Mouse (Mus musculus): Measurements from ENCODE around the gene Zfp90. TPM values are rescaled to one million over a fixed set of nuclear protein-coding genes. Genes with fewer than 3 reads are reported as not detected.

The Zfp90 gene
- total RNA-seq, 2 experiments from 2014 or later, result 1.2 to 1.7 TPM

- no peak overlapping the region for H3K4me3 ChIP-seq
- intact Hi-C loops (cut with DNase I), result no loop called here
- DNase-seq, result no peak
- TF ChIP-seq CTCF (IDR thresholded peaks at IDR 0.05), result no peak
- H3K27ac ChIP-seq, result no peak overlapping the region
Measured at GRCm38 (mm10) chr8:106440146-106440545, 25.0 kb downstream of the Zfp90 start.

- no peak for TF ChIP-seq CTCF (IDR thresholded peaks at IDR 0.05)
- Histone ChIP-seq H3K27ac (no peak overlapping the region), H3K4me3 (no peak overlapping the region)
- intact Hi-C loops (cut with DNase I), result no loop called here
- DNase-seq, result no peak
Measured at GRCm38 (mm10) chr8:106442740-106443139, 27.6 kb downstream of the Zfp90 start.

- no peak for DNase-seq
- TF ChIP-seq CTCF (IDR thresholded peaks at IDR 0.05), result no peak
- Histone ChIP-seq H3K4me3 (no peak overlapping the region), H3K27ac (no peak overlapping the region)
- intact Hi-C loops (cut with DNase I), result no loop called here
Measured at GRCm38 (mm10) chr8:106451301-106452085, 36.4 kb downstream of the Zfp90 start.

- intact Hi-C loops (cut with DNase I), result no loop called here
- no peak for DNase-seq
- TF ChIP-seq CTCF (IDR thresholded peaks at IDR 0.05), result no peak
- H3K4me3 ChIP-seq, result no peak overlapping the region
- no peak overlapping the region for H3K27ac ChIP-seq
Measured at GRCm38 (mm10) chr8:106452701-106453481, 37.8 kb downstream of the Zfp90 start.

GRCm38 (mm10) chr8:106454036-106454435 is 38.9 kb downstream of the Zfp90 start:
- TF ChIP-seq CTCF (IDR thresholded peaks at IDR 0.05), result no peak
- H3K27ac ChIP-seq, result no peak overlapping the region
- no peak overlapping the region for H3K4me3 ChIP-seq
- intact Hi-C loops (cut with DNase I), result no loop called here
- no peak for DNase-seq

GRCm38 (mm10) chr8:106462131-106462530 is 47.0 kb downstream of the Zfp90 start:
- no peak for TF ChIP-seq CTCF (IDR thresholded peaks at IDR 0.05)
- intact Hi-C loops (cut with DNase I), result no loop called here
- DNase-seq, result no peak
- Histone ChIP-seq H3K4me3 (no peak overlapping the region), H3K27ac (no peak overlapping the region)

GRCm38 (mm10) chr8:106463795-106464194 is 48.7 kb downstream of the Zfp90 start:
- DNase-seq, result no peak
- intact Hi-C loops (cut with DNase I), result no loop called here
- Histone ChIP-seq H3K27ac (no peak overlapping the region), H3K4me3 (no peak overlapping the region)
- TF ChIP-seq CTCF (IDR thresholded peaks at IDR 0.05), result no peak

- DNase-seq, result no peak
- H3K4me3 ChIP-seq, result no peak overlapping the region
- TF ChIP-seq CTCF (IDR thresholded peaks at IDR 0.05), result no peak
- intact Hi-C loops (cut with DNase I), result no loop called here
- no peak overlapping the region for H3K27ac ChIP-seq
Measured at GRCm38 (mm10) chr8:106469485-106469884, 54.4 kb downstream of the Zfp90 start.

- DNase-seq, result no peak
- intact Hi-C loops (cut with DNase I), result no loop called here
- no peak overlapping the region for H3K4me3 ChIP-seq
- H3K27ac ChIP-seq, result no peak overlapping the region
- no peak for TF ChIP-seq CTCF (IDR thresholded peaks at IDR 0.05)
Measured at GRCm38 (mm10) chr8:106474001-106474400, 58.9 kb downstream of the Zfp90 start.

Other genes with a start within 250 kb of the Zfp90 start
- gene Slc7a6, start 246.5 kb upstream of the Zfp90 start, total RNA-seq (2021), result 10 to 100 TPM; 10.5 to 11.5 TPM
- gene Slc7a6os, start 204.4 kb upstream of the Zfp90 start, total RNA-seq (2021), result 1 to 10 TPM; 9.0 to 9.6 TPM
- gene Prmt7, start 204.4 kb upstream of the Zfp90 start, total RNA-seq (2021), result 10 to 100 TPM; 27.5 to 29.8 TPM
- gene Smpd3, start 77.3 kb upstream of the Zfp90 start, total RNA-seq (2021), result 1 to 10 TPM in 1 of 2 experiments, under 1 TPM in 1; 0.79 to 1.9 TPM
- gene 6030452D12Rik, start 85.2 kb downstream of the Zfp90 start, total RNA-seq (2021), result not detected
- gene Cdh3, start 95.6 kb downstream of the Zfp90 start, total RNA-seq (2021), result under 1 TPM in 1 of 2 experiments, not detected in 1; 0.06 TPM
- 100 to 1,000 TPM in 1 of 2 experiments, 10 to 100 TPM in 1; 92.2 to 103 TPM for gene Gm10073, start 158.1 kb downstream of the Zfp90 start, total RNA-seq (2021)
- gene Cdh1, start 188.0 kb downstream of the Zfp90 start, total RNA-seq (2021), result under 1 TPM; 0.17 to 0.51 TPM

All from gastrocnemius, adult 2 months (tissue).